Mouse (Mus musculus) layer of hippocampus, adult 9-11 months (tissue): ENCODE data around the gene Aif1l.
A peak's percentile ranks its signal among the peaks of the same experiment; 100 is the strongest.
"Not testable (repeated sequence)": the region's sequence is repeated elsewhere in the genome, so short reads cannot be mapped to it uniquely, and the experiment has no call there.

ENCODE experiments used
- DNase-seq: peaks from one replicate; pipeline ENCODE4 v3.0.0; 2022

Gene Aif1l

GRCm38 (mm10) chr2:31950058-31950871, at the start of gene Aif1l:
Gene Aif1l, plus strand, starts transcription at chr2:31950139.
- DNase-seq: peak; percentile 21

- DNase-seq: no peak
Observed at GRCm38 (mm10) chr2:31900932-31901331, 49.0 kb upstream of the Aif1l start.

- no peak for DNase-seq
Observed at GRCm38 (mm10) chr2:31901659-31902362, 48.1 kb upstream of the Aif1l start.

- DNase-seq: no peak
Observed at GRCm38 (mm10) chr2:31904089-31904488, 45.9 kb upstream of the Aif1l start.

GRCm38 (mm10) chr2:31904622-31905021, 45.3 kb upstream of the Aif1l start:
- no peak for DNase-seq

- DNase-seq: no peak
Observed at GRCm38 (mm10) chr2:31905682-31906081, 44.3 kb upstream of the Aif1l start.

- DNase-seq: no peak
Observed at GRCm38 (mm10) chr2:31906407-31906806, 43.5 kb upstream of the Aif1l start.

GRCm38 (mm10) chr2:31912575-31912974, 37.4 kb upstream of the Aif1l start:
- no peak for DNase-seq

- not testable (repeated sequence) for DNase-seq
Observed at GRCm38 (mm10) chr2:31914213-31914612, 35.7 kb upstream of the Aif1l start.

GRCm38 (mm10) chr2:31915112-31915511, 34.8 kb upstream of the Aif1l start:
- DNase-seq: peak; percentile 52

- DNase-seq: no peak
Observed at GRCm38 (mm10) chr2:31917636-31918035, 32.3 kb upstream of the Aif1l start.

- no peak for DNase-seq
Observed at GRCm38 (mm10) chr2:31923645-31924044, 26.3 kb upstream of the Aif1l start.

GRCm38 (mm10) chr2:31924811-31925210, 25.1 kb upstream of the Aif1l start:
- DNase-seq: no peak

GRCm38 (mm10) chr2:31925936-31926335, 24.0 kb upstream of the Aif1l start:
- DNase-seq: no peak

GRCm38 (mm10) chr2:31929664-31930063, 20.3 kb upstream of the Aif1l start:
- no peak for DNase-seq

GRCm38 (mm10) chr2:31934551-31934950, 15.4 kb upstream of the Aif1l start:
- no peak for DNase-seq

GRCm38 (mm10) chr2:31935054-31935453, 14.9 kb upstream of the Aif1l start:
- DNase-seq: no peak

GRCm38 (mm10) chr2:31938298-31938697, 11.6 kb upstream of the Aif1l start:
- no peak for DNase-seq

GRCm38 (mm10) chr2:31943011-31943410, 6.9 kb upstream of the Aif1l start:
- DNase-seq: no peak

GRCm38 (mm10) chr2:31945580-31945979, 4.4 kb upstream of the Aif1l start:
- no peak for DNase-seq

GRCm38 (mm10) chr2:31948392-31948791, 1.5 kb upstream of the Aif1l start:
- DNase-seq: no peak

- no peak for DNase-seq
Observed at GRCm38 (mm10) chr2:31948801-31949200, 1.1 kb upstream of the Aif1l start.

GRCm38 (mm10) chr2:31950966-31951365, 1.0 kb downstream of the Aif1l start:
- DNase-seq: no peak

GRCm38 (mm10) chr2:31952236-31952635, 2.3 kb downstream of the Aif1l start:
- no peak for DNase-seq
